Mouse (Mus musculus): Measurements from ENCODE around the gene Nlrp9a. TPM values are rescaled to one million over a fixed set of nuclear protein-coding genes. Genes with fewer than 3 reads are reported as not detected.
"Not testable (repeated sequence)": the region's sequence is repeated elsewhere in the genome, so short reads cannot be mapped to it uniquely, and the experiment has no call there.

Nlrp9a gene
- polyA plus RNA-seq (2012; rRNA removed) (not detected in 2 replicates), polyA plus RNA-seq (2014; fragmentation: Nextera tagmentation; extraction: Ambion mirVana) (not detected in 2 replicates)

GRCm38 (mm10) chr7:26534723-26535122 lies at the start of gene Nlrp9a:
Nlrp9a (plus strand) TSS chr7:26535023.
- not testable (repeated sequence) for H3K27me3 ChIP-seq (ENCODE audit: control insufficient read depth, insufficient read depth, low read length); DNase-seq (ENCODE audit: low spot score); H3K9ac ChIP-seq (ENCODE audit: low read depth, low read length, severe bottlenecking); ATAC-seq (ENCODE audit: low FRiP score, low read depth); H3K9me3 ChIP-seq (ENCODE audit: control insufficient read depth, low read length); H3K36me3 ChIP-seq (ENCODE audit: control insufficient read depth, insufficient read depth, low read length); H3K4me2 ChIP-seq (replicated peaks; ENCODE audit: low read depth, low read length, severe bottlenecking); H3K4me3 ChIP-seq (replicated peaks; ENCODE audit: low read length); H3K4me1 ChIP-seq (ENCODE audit: control insufficient read depth, insufficient read depth, low read length); H3K27ac ChIP-seq (replicated peaks; ENCODE audit: low read depth, low read length)
- WGBS = 68% methylated on average over 2 of the region's 2 CpGs

GRCm38 (mm10) chr7:26489514-26489913 lies 45.3 kb upstream of the Nlrp9a start:
- WGBS = 77% methylated on average over 18 of the region's 18 CpGs
- not testable (repeated sequence) for H3K27ac ChIP-seq (replicated peaks; ENCODE audit: low read depth, low read length); H3K27me3 ChIP-seq (ENCODE audit: control insufficient read depth, insufficient read depth, low read length); H3K36me3 ChIP-seq (ENCODE audit: control insufficient read depth, insufficient read depth, low read length); ATAC-seq (ENCODE audit: low FRiP score, low read depth); H3K9me3 ChIP-seq (ENCODE audit: control insufficient read depth, low read length); DNase-seq (ENCODE audit: low spot score); H3K4me1 ChIP-seq (ENCODE audit: control insufficient read depth, insufficient read depth, low read length); H3K4me2 ChIP-seq (replicated peaks; ENCODE audit: low read depth, low read length, severe bottlenecking); H3K4me3 ChIP-seq (replicated peaks; ENCODE audit: low read length); H3K9ac ChIP-seq (ENCODE audit: low read depth, low read length, severe bottlenecking)

- ATAC-seq (ENCODE audit: low FRiP score, low read depth) = no peak
- no peak for DNase-seq (ENCODE audit: low spot score)
- Histone ChIP-seq H3K27ac (replicated peaks; ENCODE audit: low read depth, low read length) (no peak overlapping the region), H3K9ac (ENCODE audit: low read depth, low read length, severe bottlenecking) (no peak overlapping the region), H3K27me3 (ENCODE audit: control insufficient read depth, insufficient read depth, low read length) (no peaks in the 10 kb centered on the region), H3K4me2 (replicated peaks; ENCODE audit: low read depth, low read length, severe bottlenecking) (no peak overlapping the region), H3K4me3 (replicated peaks; ENCODE audit: low read length) (no peak overlapping the region), H3K9me3 (ENCODE audit: control insufficient read depth, low read length) (no peaks in the 10 kb centered on the region), H3K4me1 (ENCODE audit: control insufficient read depth, insufficient read depth, low read length) (no peaks in the 10 kb centered on the region), H3K36me3 (ENCODE audit: control insufficient read depth, insufficient read depth, low read length) (no peaks in the 10 kb centered on the region)
- TF ChIP-seq POLR2A (IDR thresholded peaks at IDR 0.05; ENCODE audit: borderline replicate concordance, extremely low read depth, insufficient read depth, insufficient read length) = no peak
These were observed 54.3 kb downstream of the Nlrp9a start for GRCm38 (mm10) chr7:26589077-26589476.

GRCm38 (mm10) chr7:26589774-26590173 lies 55.0 kb downstream of the Nlrp9a start:
- Histone ChIP-seq H3K27ac (replicated peaks; ENCODE audit: low read depth, low read length) (no peak overlapping the region), H3K4me3 (replicated peaks; ENCODE audit: low read length) (no peak overlapping the region), H3K27me3 (ENCODE audit: control insufficient read depth, insufficient read depth, low read length) (no peaks in the 10 kb centered on the region), H3K36me3 (ENCODE audit: control insufficient read depth, insufficient read depth, low read length) (no peaks in the 10 kb centered on the region), H3K4me1 (ENCODE audit: control insufficient read depth, insufficient read depth, low read length) (no peaks in the 10 kb centered on the region), H3K9me3 (ENCODE audit: control insufficient read depth, low read length) (no peaks in the 10 kb centered on the region), H3K4me2 (replicated peaks; ENCODE audit: low read depth, low read length, severe bottlenecking) (no peak overlapping the region), H3K9ac (ENCODE audit: low read depth, low read length, severe bottlenecking) (no peak overlapping the region)
- WGBS = 57% methylated on average over 1 of the region's 1 CpGs
- ATAC-seq (ENCODE audit: low FRiP score, low read depth) = no peak
- no peak for DNase-seq (ENCODE audit: low spot score)
- no peak for TF ChIP-seq POLR2A (IDR thresholded peaks at IDR 0.05; ENCODE audit: borderline replicate concordance, extremely low read depth, insufficient read depth, insufficient read length)

- not testable (repeated sequence) for H3K4me3 ChIP-seq (replicated peaks; ENCODE audit: low read length); H3K4me1 ChIP-seq (ENCODE audit: control insufficient read depth, insufficient read depth, low read length); DNase-seq (ENCODE audit: low spot score); H3K4me2 ChIP-seq (replicated peaks; ENCODE audit: low read depth, low read length, severe bottlenecking); H3K9ac ChIP-seq (ENCODE audit: low read depth, low read length, severe bottlenecking); ATAC-seq (ENCODE audit: low FRiP score, low read depth); H3K9me3 ChIP-seq (ENCODE audit: control insufficient read depth, low read length); H3K36me3 ChIP-seq (ENCODE audit: control insufficient read depth, insufficient read depth, low read length); H3K27ac ChIP-seq (replicated peaks; ENCODE audit: low read depth, low read length); H3K27me3 ChIP-seq (ENCODE audit: control insufficient read depth, insufficient read depth, low read length)
- WGBS = 91% methylated on average over 1 of the region's 1 CpGs
These were observed 83.5 kb downstream of the Nlrp9a start, which contains the start of gene Vmn1r185 for GRCm38 (mm10) chr7:26618364-26618763. Vmn1r185 (minus strand) TSS chr7:26618464.

Small RNAs within 50 kb of the gene (microRNA-seq; reads per million reads assigned to microRNA genes)
- not detected for gene Gm25947

Other genes starting within 250 kb of the Nlrp9a start
- not detected in 2 replicates for gene Cyp2a4, start 227.9 kb upstream of the Nlrp9a start, polyA plus RNA-seq (2012; rRNA removed)
- not detected in 2 replicates for gene Cyp2a4, start 227.9 kb upstream of the Nlrp9a start, polyA plus RNA-seq (2014; fragmentation: Nextera tagmentation; extraction: Ambion mirVana)
- gene Nlrp9c, start 131.3 kb upstream of the Nlrp9a start, polyA plus RNA-seq (2012; rRNA removed) = not detected in 2 replicates
- gene Nlrp9c, start 131.3 kb upstream of the Nlrp9a start, polyA plus RNA-seq (2014; fragmentation: Nextera tagmentation; extraction: Ambion mirVana) = not detected in 2 replicates
- gene Nlrp4a, start 99.9 kb upstream of the Nlrp9a start, polyA plus RNA-seq (2012; rRNA removed) = not detected in 2 replicates
- not detected in 2 replicates for gene Nlrp4a, start 99.9 kb upstream of the Nlrp9a start, polyA plus RNA-seq (2014; fragmentation: Nextera tagmentation; extraction: Ambion mirVana)
- not detected in 2 replicates for gene Vmn1r185, start 83.4 kb downstream of the Nlrp9a start, polyA plus RNA-seq (2012; rRNA removed)
- not detected in 2 replicates for gene Vmn1r185, start 83.4 kb downstream of the Nlrp9a start, polyA plus RNA-seq (2014; fragmentation: Nextera tagmentation; extraction: Ambion mirVana)
- not detected in 2 replicates for gene Cyp2b23, start 151.4 kb downstream of the Nlrp9a start, polyA plus RNA-seq (2012; rRNA removed)
- gene Cyp2b23, start 151.4 kb downstream of the Nlrp9a start, polyA plus RNA-seq (2014; fragmentation: Nextera tagmentation; extraction: Ambion mirVana) = not detected in 2 replicates
- 0.79 and 1.2 TPM in 2 replicates for gene Cyp2b19, start 222.1 kb downstream of the Nlrp9a start, polyA plus RNA-seq (2012; rRNA removed)
- gene Cyp2b19, start 222.1 kb downstream of the Nlrp9a start, polyA plus RNA-seq (2014; fragmentation: Nextera tagmentation; extraction: Ambion mirVana) = 0.36 and 0.77 TPM in 2 replicates